Mouse (Mus musculus): ENCODE data around the gene AC161166.1. TPM values are rescaled to one million over a fixed set of nuclear protein-coding genes. Genes with fewer than 3 reads are reported as not detected.

AC161166.1 gene
- polyA plus RNA-seq, 1 experiment: 0.16 TPM

- H3K36me3 ChIP-seq (ENCODE audit: control insufficient read depth, insufficient read depth): no peaks in the 10 kb centered on the region
- H3K79me3 ChIP-seq (ENCODE audit: low read depth): no peaks in the 10 kb centered on the region
Measured at GRCm38 (mm10) chr7:24531211-24531971, 19.1 kb upstream of the AC161166.1 start.

GRCm38 (mm10) chr7:24530062-24530931, 18.0 kb upstream of the AC161166.1 start, which contains the start of gene Irgq:
Gene Irgq, plus strand, starts transcription at chr7:24530689.
- no peak for TF ChIP-seq CTCF (IDR thresholded peaks at IDR 0.05; ENCODE audit: control insufficient read depth, insufficient read depth, insufficient read length)
- peak; percentile 94 for TF ChIP-seq MAX (IDR thresholded peaks at IDR 0.05)
- no peak for TF ChIP-seq MYOG (IDR thresholded peaks at IDR 0.05; ENCODE audit: control insufficient read depth, extremely low read depth, insufficient read length)
- TF ChIP-seq CEBPB (IDR thresholded peaks at IDR 0.05; ENCODE audit: low read depth): no peak
- no peaks in the 10 kb centered on the region for H3K36me3 ChIP-seq (ENCODE audit: control insufficient read depth, insufficient read depth)
- H3K4me3 ChIP-seq (ENCODE audit: insufficient read depth, poor library complexity, severe bottlenecking): peak within 1 kb of the TSS; percentile 43
- H3K79me3 ChIP-seq (ENCODE audit: low read depth): no peaks in the 10 kb centered on the region
- peaks cover 7% of the 10 kb centered on the region for H3K79me2 ChIP-seq (ENCODE audit: control insufficient read depth, insufficient read depth)
- H3ac ChIP-seq (ENCODE audit: control insufficient read depth, insufficient read length, low read depth): peak within 1 kb of the TSS; percentile 74
- no peaks in the 10 kb centered on the region for H3K27me3 ChIP-seq (ENCODE audit: control insufficient read depth, insufficient read depth, insufficient read length)

More at GRCm38 (mm10) chr7:24531211-24531971, 19.1 kb upstream of the AC161166.1 start:
- no peaks in the 10 kb centered on the region for H3K27me3 ChIP-seq (ENCODE audit: control insufficient read depth, insufficient read depth, insufficient read length)
- H3K4me3 ChIP-seq (ENCODE audit: insufficient read depth, poor library complexity, severe bottlenecking): peak overlapping the region; percentile 43
- TF ChIP-seq CTCF (IDR thresholded peaks at IDR 0.05; ENCODE audit: control insufficient read depth, insufficient read depth, insufficient read length): peak; percentile 96
- TF ChIP-seq MAX (IDR thresholded peaks at IDR 0.05): no peak
- peak overlapping the region; percentile 53 for H3ac ChIP-seq (ENCODE audit: control insufficient read depth, insufficient read length, low read depth)
- H3K79me2 ChIP-seq (ENCODE audit: control insufficient read depth, insufficient read depth): peaks cover 7% of the 10 kb centered on the region

GRCm38 (mm10) chr7:24529580-24529979, 17.3 kb upstream of the AC161166.1 start:
- Histone ChIP-seq H3K27me3 (ENCODE audit: control insufficient read depth, insufficient read depth, insufficient read length) (no peaks in the 10 kb centered on the region), H3K79me3 (ENCODE audit: low read depth) (no peaks in the 10 kb centered on the region), H3ac (ENCODE audit: control insufficient read depth, insufficient read length, low read depth) (peak overlapping the region; percentile 74), H3K36me3 (ENCODE audit: control insufficient read depth, insufficient read depth) (no peaks in the 10 kb centered on the region), H3K79me2 (ENCODE audit: control insufficient read depth, insufficient read depth) (peaks cover 7% of the 10 kb centered on the region), H3K4me3 (ENCODE audit: insufficient read depth, poor library complexity, severe bottlenecking) (peak overlapping the region; percentile 43)
- TF ChIP-seq MYOD1 (IDR thresholded peaks at IDR 0.05; ENCODE audit: control insufficient read depth, insufficient read length, low read depth) (no peak), CEBPB (IDR thresholded peaks at IDR 0.05; ENCODE audit: low read depth) (no peak), USF1 (IDR thresholded peaks at IDR 0.05; ENCODE audit: low read depth) (no peak), FOSL1 (IDR thresholded peaks at IDR 0.05; ENCODE audit: insufficient read depth, low read length, poor library complexity, severe bottlenecking) (no peak), MAX (IDR thresholded peaks at IDR 0.05) (no peak), MYOG (IDR thresholded peaks at IDR 0.05; ENCODE audit: control insufficient read depth, extremely low read depth, insufficient read length) (no peak), CTCF (IDR thresholded peaks at IDR 0.05; ENCODE audit: control insufficient read depth, insufficient read depth, insufficient read length) (no peak)

GRCm38 (mm10) chr7:24528861-24529260, 16.6 kb upstream of the AC161166.1 start:
- H3K79me2 ChIP-seq (ENCODE audit: control insufficient read depth, insufficient read depth): peaks cover 7% of the 10 kb centered on the region
- H3K79me3 ChIP-seq (ENCODE audit: low read depth): no peaks in the 10 kb centered on the region
- H3K27me3 ChIP-seq (ENCODE audit: control insufficient read depth, insufficient read depth, insufficient read length): no peaks in the 10 kb centered on the region
- no peaks in the 10 kb centered on the region for H3K36me3 ChIP-seq (ENCODE audit: control insufficient read depth, insufficient read depth)
- no peak overlapping the region for H3K4me3 ChIP-seq (ENCODE audit: insufficient read depth, poor library complexity, severe bottlenecking)
- H3ac ChIP-seq (ENCODE audit: control insufficient read depth, insufficient read length, low read depth): no peak overlapping the region
- TF ChIP-seq USF1 (IDR thresholded peaks at IDR 0.05; ENCODE audit: low read depth) (no peak), MYOD1 (IDR thresholded peaks at IDR 0.05; ENCODE audit: control insufficient read depth, insufficient read length, low read depth) (no peak), CTCF (IDR thresholded peaks at IDR 0.05; ENCODE audit: control insufficient read depth, insufficient read depth, insufficient read length) (no peak), CEBPB (IDR thresholded peaks at IDR 0.05; ENCODE audit: low read depth) (no peak), MAX (IDR thresholded peaks at IDR 0.05) (no peak), MYOG (IDR thresholded peaks at IDR 0.05; ENCODE audit: control insufficient read depth, extremely low read depth, insufficient read length) (no peak), FOSL1 (IDR thresholded peaks at IDR 0.05; ENCODE audit: insufficient read depth, low read length, poor library complexity, severe bottlenecking) (no peak)

GRCm38 (mm10) chr7:24525686-24526420, 13.6 kb upstream of the AC161166.1 start:
- Histone ChIP-seq H3K4me3 (ENCODE audit: insufficient read depth, poor library complexity, severe bottlenecking) (no peak overlapping the region), H3K79me2 (ENCODE audit: control insufficient read depth, insufficient read depth) (peaks cover 7% of the 10 kb centered on the region), H3K27me3 (ENCODE audit: control insufficient read depth, insufficient read depth, insufficient read length) (no peaks in the 10 kb centered on the region), H3K36me3 (ENCODE audit: control insufficient read depth, insufficient read depth) (no peaks in the 10 kb centered on the region), H3K79me3 (ENCODE audit: low read depth) (no peaks in the 10 kb centered on the region), H3ac (ENCODE audit: control insufficient read depth, insufficient read length, low read depth) (no peak overlapping the region)
- TF ChIP-seq MAX (IDR thresholded peaks at IDR 0.05) (no peak), CEBPB (IDR thresholded peaks at IDR 0.05; ENCODE audit: low read depth) (no peak), MYOG (IDR thresholded peaks at IDR 0.05; ENCODE audit: control insufficient read depth, extremely low read depth, insufficient read length) (no peak), USF1 (IDR thresholded peaks at IDR 0.05; ENCODE audit: low read depth) (no peak), FOSL1 (IDR thresholded peaks at IDR 0.05; ENCODE audit: insufficient read depth, low read length, poor library complexity, severe bottlenecking) (no peak), MYOD1 (IDR thresholded peaks at IDR 0.05; ENCODE audit: control insufficient read depth, insufficient read length, low read depth) (no peak), CTCF (IDR thresholded peaks at IDR 0.05; ENCODE audit: control insufficient read depth, insufficient read depth, insufficient read length) (no peak)

Data from C2C12 (cell line).